Mouse (Mus musculus) kidney, postnatal 10 days (tissue): Measurements from ENCODE around the gene Lztfl1.
"Not testable (repeated sequence)": the region's sequence is repeated elsewhere in the genome, so short reads cannot be mapped to it uniquely, and the experiment has no call there.

Experiments
- DNase-seq: peaks from one replicate; pipeline ENCODE4 v3.0.0; 2021; ENCODE audit warnings: mixed read lengths

Lztfl1 gene

DNA sequence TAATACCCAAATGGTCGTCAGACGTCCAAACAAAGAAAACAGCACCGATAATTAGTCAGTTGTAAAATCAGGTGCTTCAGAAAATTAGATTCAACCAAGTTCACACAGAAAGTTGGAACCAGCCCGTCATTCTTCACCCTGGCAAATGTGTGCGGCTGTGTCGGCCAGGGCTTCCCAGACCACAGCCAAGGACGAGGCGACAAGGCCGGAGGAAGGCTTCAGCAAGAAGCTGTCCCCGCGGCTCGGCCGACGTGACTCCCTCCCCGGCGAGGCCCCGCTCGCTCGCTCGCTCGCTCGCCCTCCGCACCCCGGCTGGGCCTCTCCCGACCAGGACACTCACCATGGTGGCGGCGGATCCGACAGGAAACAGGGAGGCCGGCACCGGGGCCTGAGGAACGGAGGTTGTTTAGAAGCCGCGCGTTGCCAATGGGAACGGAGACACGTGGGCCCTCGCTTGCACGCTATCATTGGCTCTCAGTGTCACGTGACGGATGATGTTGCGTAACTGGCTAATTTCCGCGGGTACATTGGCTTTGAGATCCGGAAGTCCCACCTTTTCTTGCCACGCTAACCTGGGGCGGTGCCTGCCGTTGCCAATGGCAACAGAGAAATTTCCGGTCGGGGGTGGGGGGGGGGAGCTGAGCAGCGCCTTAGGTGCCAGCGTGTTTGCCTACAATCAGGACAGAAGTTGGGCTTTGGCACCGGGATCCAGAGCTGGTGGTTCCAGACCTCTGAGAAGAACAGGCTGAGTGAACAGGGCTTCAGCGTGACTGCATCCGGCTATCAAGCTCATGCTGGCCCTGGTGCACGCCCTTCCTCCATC is at the start of gene Lztfl1:
Gene Lztfl1, minus strand, starts transcription at position 512 of the 823 bp plus-strand sequence.
- peak; percentile 98 for DNase-seq

DNA sequence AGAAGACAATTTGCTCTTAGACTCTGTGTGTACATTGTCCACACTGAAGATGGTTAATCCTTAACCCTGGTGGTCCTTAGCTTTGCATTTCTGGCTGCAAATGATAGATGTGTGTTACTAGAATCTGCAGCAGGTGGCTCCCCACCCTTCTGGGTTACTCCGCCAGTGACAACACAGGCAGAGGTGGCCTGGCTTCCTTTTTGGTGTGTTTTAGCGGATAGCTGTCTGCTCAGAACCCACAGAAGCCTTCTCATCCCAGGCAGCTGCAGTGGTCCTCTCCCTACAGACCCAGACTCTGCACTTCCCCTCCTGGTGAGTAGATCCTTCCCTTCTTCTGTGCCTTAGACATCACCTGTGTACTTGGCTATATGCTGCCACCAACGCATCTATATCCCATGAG is 49.5 kb upstream of the Lztfl1 start:
- DNase-seq, result no peak

DNA sequence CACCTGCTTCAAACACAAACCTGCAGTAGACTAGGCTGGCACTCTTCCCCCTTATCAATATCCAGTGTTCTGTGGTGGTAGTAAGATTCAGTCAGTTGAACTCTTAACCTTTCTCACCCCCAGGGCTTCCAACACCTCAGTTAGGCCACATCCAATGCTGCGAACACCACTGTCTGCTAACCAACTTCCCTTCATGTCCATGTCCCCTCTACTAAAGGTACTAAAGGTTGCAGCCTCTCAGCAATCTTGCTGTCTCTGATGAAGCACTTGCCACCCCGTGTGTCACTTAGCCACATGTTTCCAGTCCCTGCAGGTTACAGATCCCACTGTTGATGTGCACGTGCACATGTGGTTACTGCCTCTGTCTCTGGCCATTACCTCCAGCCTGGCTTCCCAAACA is 46.3 kb upstream of the Lztfl1 start:
- no peak for DNase-seq

DNA sequence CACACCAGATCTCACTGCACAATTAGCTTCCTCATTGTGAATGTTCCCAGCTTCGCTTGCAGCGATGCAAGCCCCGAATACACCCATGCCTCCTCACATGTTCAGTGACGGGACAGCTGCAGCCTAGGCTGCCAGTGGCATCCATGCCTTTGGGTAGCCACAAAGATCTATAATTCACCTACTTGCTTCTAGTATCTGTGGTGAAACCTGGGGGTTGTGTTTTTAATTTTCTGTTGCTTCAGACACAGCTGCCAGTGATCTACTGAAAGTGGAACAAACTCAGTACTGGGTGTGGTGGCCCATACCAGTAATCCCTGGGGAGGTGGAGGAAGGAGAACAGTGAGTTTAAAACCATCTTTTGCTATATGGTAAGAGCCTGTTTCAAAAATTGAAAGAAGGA is 45.4 kb upstream of the Lztfl1 start:
- no peak for DNase-seq

DNA sequence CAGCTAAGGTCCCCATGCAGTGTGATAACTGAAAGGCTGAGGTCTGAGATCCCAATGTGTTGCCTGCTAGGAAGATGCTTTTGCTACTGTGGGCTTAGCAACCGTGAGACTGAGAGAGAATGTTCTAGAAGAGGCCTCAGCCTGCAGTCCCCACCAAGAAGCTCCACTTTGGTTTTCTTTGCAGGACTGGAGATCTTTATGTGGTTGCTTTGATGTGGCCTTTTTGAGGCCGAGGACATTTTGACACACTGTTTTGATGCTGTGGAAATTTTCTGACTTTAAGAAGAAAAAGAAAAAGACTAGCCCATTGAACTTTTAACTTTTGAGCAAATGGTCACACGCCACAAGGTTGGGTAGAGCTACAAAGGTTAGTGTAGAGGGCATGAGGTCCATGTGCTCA is 43.3 kb upstream of the Lztfl1 start:
- DNase-seq, result no peak

DNA sequence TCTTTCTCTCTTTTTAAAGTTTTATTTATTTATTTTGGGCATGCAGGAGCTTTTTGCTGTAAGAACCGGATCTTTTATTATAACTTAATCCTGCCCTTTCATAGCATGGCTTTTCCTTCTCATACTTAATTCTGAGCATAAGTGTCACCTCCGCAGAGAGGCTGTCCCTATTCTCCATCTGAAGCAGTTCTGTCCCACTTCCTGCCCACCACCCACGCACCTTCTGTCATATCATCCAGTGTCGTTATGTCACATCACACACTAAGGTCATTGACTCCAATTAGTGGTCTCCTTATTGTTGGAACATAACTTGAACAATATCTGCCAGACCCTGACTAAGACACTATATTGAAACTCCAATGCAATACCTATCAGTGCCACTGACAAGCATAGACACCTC is 41.1 kb upstream of the Lztfl1 start:
- no peak for DNase-seq

DNA sequence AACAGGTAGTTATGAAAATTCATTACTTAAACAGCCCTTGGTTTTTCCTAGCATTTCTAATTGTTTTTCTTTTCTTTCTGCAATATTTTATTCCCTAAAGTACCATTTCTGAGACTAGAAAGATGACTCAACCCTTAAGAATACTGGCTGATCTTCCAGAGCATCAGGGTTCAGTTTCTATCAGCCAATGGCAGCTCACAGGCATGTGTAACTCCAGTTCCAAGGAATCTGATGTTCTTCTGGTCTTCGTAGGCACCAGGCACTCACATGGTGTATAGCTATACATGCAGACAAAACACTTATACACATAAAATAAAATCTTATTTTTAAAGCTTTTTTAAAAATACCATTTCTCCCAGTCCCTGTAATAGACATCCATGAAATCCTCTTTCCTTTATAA is 40.7 kb upstream of the Lztfl1 start:
- no peak for DNase-seq

DNA sequence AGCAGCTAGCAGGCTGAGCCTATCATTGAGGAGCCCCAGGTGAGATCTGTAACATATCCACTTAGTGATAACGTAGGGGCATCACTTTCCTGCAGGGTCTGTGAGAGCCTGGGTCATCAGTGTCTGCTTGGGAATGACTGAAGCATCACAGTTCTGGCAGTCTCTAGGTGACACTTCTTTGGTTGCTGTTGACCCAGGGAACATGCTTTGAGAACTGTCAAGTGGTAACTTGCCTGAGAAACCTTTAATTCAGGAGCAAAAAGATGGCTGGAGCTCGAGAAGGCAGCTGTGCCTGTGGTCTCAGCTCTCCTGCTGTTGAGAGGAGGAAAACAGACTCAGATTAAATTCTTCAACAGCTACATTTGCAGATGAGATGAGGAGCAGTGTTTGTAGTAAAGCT is 39.8 kb upstream of the Lztfl1 start:
- DNase-seq, result no peak

DNA sequence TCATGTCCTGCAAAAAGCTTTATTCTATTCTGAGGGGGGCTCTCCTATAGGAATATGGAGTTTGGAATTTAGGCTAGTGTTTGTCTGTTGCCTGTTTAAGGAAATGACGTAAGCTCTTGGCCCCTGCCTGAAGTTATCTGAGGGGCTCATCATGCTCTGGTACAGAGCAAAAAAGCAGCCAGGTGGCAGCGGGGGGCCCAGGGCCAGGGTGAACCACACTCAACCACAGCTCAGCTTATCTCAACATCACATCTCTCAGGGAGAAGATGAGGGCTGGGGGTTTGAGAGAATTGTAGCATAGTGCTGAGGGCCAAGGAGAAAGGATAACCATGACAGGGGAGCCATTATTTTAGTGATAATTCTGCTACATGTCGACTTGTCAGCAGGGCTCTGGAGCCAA is 39.3 kb upstream of the Lztfl1 start:
- DNase-seq, result no peak

DNA sequence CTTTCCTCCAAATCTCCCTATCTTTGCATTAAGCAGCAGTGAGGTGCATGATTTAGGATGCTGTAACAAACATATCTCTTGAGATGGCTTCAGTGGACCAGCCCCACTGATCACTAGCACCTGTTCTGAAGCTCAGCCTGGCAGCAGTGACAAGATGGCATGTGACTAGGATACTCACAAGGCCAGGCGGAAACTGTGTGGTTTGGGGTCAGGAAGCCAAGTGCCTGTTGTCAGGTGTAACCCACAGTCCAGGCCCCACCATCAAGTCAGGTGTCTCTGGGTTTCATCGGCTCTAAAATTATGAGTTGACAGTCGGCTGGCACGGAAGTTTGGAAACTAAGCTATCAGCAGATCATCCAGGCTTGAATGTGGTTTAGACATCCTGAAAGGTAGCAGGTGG is 36.8 kb upstream of the Lztfl1 start:
- no peak for DNase-seq

DNA sequence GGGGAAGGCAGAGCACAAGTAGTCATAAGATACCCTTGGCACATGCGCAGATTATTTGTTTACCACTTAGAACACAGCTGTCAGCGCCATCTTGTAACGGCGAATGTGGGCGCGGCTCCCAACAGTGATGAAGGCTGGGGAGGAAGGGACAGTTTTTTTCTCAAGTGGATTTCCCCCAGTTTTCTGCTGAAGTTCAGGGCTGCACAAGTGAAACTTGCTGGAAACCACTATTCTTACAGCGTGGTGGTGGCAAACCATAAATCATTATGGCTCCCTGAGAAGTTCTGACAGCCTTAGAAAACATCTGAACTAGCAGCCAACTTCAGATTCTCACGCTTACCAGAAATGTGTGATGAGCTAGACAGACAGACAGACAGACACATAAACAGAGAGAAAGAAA is 32.2 kb upstream of the Lztfl1 start:
- DNase-seq, result not testable (repeated sequence)

DNA sequence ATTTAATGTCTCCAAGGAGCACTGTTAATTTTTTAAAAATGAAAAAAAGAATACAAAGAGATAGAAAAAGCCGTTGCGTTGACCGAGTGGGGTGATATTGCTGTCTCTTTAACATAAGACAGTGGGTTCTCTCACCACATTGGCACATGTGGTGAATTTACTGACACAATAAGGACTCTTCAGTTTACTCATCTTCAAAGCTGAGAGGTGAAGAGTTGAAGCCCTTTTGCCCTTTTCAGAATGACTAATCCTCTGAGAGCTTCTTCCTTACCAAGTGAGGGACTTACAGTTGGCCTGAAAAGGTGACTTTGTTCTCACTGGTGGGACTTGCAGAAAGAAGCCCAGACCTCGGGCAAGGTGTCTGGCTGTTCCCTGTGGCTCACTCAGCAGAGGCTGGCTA is 23.3 kb upstream of the Lztfl1 start:
- no peak for DNase-seq

DNA sequence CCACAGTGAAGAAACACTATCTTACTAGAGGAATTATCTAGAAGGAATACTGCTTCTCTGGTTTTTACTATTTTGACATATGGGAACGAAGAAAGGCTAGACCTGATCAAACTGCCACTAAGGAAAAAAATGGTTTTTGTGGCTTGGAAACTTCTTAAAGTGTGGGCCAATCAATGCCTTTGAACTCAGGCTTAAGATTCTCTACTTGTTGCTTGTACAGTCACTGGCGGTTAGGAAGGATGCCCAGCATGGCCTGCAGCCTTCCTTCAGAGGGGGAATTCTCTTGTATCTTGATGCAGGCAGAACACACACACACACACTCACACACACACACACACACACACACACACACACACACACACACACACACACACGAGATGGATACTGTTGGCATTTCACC is 16.6 kb upstream of the Lztfl1 start:
- DNase-seq, result no peak

DNA sequence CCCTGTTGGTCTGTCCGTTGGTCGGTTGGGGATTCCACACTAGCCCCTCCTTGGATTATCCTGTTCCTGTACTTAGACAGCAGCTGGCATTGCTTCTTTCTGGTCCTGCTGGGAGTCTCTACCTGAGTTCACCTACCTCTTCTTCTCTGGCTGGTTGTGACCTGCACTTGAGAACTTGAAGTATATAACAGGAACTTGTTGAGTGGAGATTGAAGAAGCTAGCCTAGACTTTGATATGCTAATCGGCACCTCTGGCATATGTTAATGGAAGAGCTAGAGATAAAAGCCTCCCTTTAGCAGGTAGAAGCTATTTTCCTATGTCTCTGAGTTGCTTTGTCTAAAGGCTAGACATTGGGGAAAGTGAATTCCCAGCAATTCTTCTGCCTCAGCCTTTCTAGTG is 13.8 kb upstream of the Lztfl1 start:
- no peak for DNase-seq

DNA sequence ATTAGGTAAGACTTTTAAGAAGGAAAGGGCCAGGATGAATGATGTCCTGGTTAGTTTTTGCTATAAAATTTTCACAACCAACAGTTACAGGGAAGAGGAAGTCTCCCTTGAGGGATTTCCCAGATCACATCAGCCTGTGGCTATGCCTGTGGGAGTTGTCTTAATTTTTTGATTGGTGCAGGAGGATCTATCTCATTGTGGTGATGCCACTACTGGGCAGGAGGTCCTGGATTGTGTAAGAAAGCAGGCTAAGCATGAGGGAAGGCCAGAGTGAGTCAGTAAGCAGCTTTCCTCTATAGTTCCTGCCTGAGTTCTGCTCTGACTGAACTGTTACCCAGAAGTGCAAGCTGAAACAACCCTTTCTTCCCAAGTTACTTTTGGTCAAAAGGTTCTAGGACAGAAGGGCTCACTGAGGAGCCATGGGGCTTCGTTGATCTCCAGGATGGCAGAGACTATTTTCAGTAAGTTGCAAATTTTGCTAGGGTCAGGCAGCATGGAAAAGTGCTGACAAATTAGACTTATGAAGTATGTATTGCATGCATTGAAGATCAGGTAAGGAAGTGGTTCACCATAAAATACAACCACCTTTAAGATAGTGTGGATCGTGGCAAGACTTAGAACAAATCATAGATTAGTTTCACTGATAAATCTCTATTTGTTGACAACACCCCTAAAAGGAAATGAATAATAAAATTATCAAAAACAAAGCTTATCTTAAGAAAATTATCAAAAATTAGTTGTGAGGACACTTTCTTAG is 5.4 kb upstream of the Lztfl1 start:
- DNase-seq, result no peak

DNA sequence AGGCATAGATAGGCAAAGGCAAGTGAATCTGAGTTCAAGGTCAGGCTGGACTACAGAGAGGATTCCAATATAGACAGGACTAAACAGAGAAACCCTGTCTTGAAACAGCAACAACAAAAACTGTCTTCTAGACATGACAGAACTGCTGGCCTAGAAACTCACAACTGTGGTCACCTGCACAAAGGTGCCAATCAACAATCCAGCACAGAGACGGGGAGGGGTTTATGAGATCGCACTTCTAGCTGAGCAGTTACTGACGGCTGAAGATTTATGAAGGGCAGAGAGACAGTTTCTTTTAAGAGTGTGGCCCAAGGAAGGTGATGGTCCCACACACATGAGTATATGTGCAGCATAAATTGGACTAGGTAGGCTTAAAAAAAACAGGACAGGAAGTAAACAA is 1.2 kb downstream of the Lztfl1 start:
- DNase-seq, result no peak

DNA sequence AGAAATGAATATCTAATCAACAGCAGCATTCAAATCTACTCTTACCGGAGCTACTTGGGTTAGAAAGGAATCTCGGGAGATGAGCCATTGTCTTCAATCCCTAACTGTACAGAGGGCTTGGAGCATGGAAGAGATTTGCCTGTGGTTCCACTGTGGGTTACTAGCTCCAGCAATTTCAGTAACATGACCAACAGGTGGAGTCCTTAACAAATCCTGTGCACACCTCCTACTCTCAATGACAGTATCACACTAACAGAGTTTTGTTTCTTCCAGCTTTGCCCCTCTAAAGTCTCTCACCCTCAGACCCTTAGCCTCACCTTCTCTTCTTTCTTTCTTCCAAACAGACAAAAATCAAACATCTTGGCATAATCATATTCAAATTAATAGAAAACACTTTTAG is 4.4 kb downstream of the Lztfl1 start:
- DNase-seq, result no peak

DNA sequence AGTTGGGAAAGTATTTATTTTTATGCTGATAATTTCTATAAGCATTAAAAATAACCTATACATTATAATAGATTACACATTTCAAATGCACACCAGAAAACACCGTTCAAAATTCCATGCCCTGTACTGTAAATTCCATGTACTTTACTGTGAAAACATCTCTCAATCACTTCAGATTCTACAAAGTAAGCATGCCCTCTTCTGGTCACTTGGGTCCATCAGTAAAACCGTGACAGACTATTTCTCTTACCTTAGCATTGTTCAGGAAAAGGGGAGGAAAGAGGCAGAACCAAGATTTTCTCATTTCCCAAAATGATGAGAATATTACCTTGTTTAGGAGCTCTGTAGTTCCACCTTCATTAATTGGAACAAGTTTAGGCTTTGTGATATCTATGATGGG is 8.3 kb downstream of the Lztfl1 start:
- no peak for DNase-seq

DNA sequence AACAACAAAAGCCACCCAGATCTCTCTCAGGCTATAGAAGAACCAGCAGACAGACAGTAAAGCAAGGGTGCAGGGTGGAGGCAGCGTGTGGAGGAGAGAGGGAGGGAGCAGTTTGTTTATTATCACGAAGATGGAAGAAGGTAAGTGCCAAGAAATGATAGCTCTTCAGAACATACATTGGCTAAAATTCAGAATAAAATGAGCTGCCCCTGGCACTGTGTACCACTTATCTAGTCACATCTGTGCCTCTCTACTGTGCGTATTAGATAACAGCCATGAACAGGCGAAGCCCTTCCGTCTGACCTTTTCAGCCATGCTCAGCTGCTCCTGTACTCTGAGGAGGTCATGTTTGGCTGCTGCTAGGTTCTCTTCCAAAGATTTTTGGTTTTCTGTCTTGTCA is 15.7 kb downstream of the Lztfl1 start:
- DNase-seq, result no peak

DNA sequence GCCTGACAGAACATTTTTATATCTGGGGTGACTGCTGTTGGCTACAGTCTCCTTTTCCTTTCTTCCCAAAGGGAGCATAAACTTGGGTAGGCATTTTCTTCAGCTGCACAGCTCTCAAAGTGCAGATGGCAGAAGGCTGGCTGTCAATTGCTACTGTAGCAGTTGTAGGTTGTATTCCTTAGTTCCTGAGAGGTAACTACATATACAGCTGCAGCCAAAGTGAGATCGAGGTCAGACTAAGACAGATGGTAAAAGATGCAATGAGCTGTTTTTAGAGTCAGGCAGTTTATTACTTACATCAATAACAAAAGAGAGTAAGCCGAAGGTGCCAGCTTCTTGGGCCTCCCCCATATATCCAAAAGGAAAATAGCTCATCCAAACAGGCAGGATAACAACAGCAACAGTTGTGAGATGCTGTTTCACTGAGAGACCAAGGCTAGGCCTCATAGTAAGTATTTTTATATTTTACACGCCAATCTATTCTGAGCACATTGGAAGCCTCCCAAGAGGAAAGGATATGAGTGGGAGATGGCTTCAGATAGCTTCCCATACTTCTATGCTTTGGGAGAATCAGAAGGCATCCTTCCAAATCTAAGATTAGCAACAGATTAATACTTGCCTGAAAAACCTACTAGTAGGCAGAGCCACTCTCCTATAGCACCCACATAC is 21.7 kb downstream of the Lztfl1 start:
- no peak for DNase-seq

DNA sequence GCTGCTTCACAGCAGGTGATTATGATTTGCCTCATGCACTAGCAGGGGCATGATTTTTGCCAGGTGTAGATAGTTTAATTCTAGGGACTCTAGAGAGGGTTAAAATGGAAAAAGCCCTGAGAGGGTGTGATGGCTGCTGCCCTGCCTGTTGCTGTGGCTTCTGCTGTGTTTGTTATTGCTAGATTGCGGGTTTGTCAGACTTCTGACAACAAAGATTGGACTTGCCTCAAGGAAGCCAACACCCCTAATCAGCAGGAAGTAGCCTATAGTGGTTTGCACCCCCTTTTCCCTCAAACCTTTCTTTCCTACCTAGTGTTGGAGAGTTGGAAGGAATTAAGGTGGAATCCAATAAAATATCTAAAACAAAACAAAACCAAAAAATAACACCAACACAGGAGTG is 29.3 kb downstream of the Lztfl1 start:
- no peak for DNase-seq

DNA sequence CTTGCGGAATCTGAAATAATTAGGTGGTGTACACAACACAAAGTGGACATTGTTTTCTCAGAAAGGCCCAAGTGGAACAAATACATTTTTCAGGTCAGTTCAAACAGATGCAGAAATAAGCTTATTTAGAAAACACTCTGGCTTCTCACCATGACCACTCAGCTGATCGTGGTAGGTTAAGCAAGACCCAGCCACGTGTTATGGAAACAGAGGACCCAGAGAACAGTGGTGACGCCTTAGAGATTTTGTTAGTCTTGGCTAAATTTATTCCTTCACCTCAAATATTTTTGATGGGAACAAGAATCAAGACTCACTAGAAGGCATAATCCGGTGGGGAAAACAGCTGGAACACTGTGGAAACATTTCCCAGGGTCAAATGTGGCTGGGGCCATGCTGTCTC is 31.3 kb downstream of the Lztfl1 start:
- no peak for DNase-seq

DNA sequence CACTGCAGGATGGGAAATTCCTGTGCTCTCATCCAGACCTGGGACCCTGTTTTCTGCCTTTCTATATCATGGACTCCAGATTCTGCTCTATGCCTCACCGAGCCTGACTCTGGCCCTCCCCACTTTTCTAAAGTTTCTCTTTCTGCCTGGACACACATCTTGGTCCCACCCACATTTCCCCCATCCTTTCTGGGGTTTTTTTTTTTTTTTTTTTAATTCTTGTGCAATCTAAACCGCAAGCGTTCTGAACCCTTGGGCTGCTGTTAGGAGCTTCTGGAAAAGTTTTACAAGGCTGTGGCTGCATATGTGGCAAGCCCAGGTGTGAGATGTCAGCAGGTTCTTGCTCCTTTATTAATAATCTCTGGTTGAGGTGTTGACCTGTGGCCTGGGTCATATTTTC is 33.8 kb downstream of the Lztfl1 start:
- DNase-seq, result no peak

DNA sequence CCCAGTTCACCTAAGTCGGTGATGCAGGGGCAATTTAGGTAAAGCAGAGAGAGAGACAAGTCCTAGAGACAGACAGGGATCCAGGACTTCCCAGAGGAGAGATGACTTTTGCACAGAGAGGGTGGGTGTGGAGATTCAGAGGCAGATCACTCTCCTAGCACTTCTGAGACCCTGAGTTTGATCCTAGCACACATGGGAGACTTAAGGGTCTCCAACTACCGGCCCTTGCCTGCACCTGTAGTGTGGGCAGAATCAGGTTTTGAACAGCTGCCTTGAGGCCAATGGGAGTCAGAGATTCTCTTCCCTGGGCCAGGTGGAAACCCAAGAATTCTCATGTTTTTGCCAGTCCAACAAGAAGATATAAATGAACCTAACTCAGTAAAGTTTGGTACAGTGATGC is 38.3 kb downstream of the Lztfl1 start:
- no peak for DNase-seq
